Mouse (Mus musculus) adrenal gland (tissue): ENCODE results near the gene B4galt2.

Experiments
- intact Hi-C: fragments of 180-260 bp; cut with DNase I; formaldehyde crosslinking; loops from one replicate; pipeline ENCODE4 v1.15.1; 2025

Gene B4galt2

DNA sequence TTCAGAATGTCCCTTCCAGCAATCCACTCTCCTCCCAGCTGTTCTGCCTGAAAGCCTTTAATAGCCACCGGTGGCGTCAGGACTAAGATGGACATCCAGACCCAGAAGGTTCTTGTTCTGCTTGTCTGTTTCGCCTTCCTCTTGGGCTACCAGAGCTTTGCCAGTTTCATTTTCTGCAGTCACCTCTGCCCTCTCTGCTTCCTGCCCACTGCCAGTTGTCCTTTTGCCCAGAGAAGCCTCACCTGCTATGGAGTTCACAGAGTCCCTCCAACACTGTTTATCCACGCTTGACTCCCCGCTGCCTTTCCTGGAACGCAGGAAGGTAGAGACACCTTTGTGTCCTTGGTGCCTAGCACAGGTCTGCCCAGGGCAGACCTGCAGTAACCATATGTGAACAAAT, 43.9 kb downstream of the B4galt2 start:
- intact Hi-C loops = no loop called here

GRCm38 (mm10) chr4:117837271-117837670, 46.0 kb downstream of the B4galt2 start:
- intact Hi-C loops = no loop called here

DNA sequence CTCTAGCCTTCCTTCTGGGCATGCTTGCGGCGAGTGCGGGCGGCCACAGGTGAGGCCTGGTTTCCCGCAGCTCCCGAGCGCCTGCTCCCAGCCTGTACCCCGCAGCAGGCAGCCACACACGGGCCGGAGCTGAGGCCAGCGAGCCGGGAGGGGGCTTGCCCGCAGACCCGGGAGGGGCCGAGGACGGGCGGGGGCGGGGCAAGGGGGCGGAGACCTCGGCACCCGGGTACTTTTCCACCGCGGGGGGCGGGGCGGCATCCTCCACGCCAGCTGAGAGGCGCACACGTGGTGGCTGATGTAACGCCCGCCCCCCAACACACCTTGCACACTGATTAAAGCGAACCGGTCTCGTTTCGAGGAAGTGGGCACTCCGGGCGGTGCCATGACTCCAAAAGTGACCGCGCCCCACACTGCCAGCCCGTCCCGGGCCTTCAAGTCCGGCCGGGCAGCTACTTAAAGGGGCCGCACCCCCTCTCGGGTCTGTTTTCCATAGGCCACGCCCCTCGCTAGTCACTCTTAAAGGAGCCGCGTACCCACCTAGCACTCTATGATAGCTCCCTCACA, 47.0 kb downstream of the B4galt2 start:
- intact Hi-C loops = no loop called here

- intact Hi-C loops = no loop called here
These were observed 47.7 kb downstream of the B4galt2 start for GRCm38 (mm10) chr4:117835531-117836111.

GRCm38 (mm10) chr4:117834845-117835530, 48.3 kb downstream of the B4galt2 start:
- intact Hi-C loops = no loop called here

DNA sequence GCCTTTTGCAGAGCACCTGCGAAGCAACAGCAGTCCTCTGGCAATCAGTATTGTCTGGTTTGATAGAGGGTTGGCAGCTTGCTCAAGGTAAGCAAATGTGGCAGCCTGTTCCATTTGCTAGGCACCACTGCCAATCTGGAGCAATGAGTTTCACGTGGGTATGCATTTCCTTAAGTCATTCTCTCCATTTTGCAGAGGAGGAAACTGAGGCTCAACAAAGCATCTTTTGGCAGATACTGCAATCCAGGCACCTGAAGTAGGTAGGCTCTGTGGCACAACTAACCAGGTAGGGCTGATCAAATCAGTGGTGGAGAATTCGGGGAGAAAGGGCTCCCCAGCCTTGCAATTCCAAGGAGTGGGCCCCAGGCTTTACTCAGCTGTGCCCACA, 48.8 kb downstream of the B4galt2 start, which contains the start of gene Slc6a9:
Slc6a9 (plus strand) TSS at position 50 of the 388 bp plus-strand sequence.
- intact Hi-C loops = no loop called here

- intact Hi-C loops = loop anchor here (2.0 kb wide), 1 partner anchor 251 kb away; no protein-coding TSS in a partner anchor
These were observed 51.2 kb downstream of the B4galt2 start for GRCm38 (mm10) chr4:117831920-117832691.

DNA sequence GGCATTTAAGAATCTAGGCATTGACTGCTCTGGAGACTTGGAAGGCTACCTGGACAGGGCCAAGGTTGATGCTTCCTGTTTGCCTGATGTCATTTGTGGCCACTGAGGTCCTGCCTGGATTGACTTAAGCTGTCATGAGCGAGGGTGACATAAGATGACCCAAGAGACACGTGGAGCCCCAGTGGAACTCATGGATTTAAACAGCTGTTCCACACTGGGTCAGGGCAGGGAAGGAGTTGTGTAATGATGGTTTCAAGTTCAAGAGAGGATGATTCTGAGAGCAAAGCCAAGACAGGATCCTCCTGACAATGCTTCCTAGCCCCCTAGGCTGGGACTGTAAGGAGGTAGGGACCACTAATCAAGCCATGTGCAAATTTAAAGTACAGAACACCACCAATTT, 51.8 kb downstream of the B4galt2 start:
- intact Hi-C loops = no loop called here

- intact Hi-C loops = no loop called here
These were observed 52.5 kb downstream of the B4galt2 start for GRCm38 (mm10) chr4:117830801-117831200.

DNA sequence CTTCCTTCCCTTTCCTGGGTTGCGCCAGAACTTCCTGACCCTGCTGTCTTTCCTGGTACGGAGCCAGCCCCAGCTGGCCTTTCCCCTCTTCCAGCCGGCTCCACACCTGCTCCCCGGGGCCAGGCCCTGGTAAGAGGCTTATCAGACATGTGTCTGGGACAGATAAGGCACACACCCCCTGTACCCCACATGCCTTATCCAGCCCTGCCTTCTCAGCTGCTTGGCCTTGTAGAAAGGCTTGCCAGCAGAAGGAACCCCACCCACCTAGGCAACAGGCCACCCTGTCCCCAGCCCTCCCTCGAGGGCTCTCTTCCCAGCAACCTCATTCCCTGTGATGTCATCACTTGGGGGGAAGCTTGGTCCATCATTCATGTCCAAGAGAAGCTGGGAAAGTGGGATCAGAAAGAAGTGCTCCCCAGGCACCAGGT, 53.1 kb downstream of the B4galt2 start:
- intact Hi-C loops = no loop called here

GRCm38 (mm10) chr4:117829260-117830123, 53.8 kb downstream of the B4galt2 start:
- intact Hi-C loops = loop anchor here (1.0 to 5.0 kb wide), 2 partner anchors 30 to 93 kb away; no protein-coding TSS in a partner anchor

GRCm38 (mm10) chr4:117828572-117829145, 54.6 kb downstream of the B4galt2 start:
- intact Hi-C loops = loop anchor here (1.0 to 5.0 kb wide), 2 partner anchors 31 to 94 kb away; no protein-coding TSS in a partner anchor
